Mouse (Mus musculus) kidney, postnatal 0 days (tissue): ENCODE results near the gene Dhodh. TPM values are rescaled to one million over a fixed set of nuclear protein-coding genes. Genes with fewer than 3 reads are reported as not detected.

Experiments used
- ATAC-seq: fragments of 200-750 bp; cut with Nextera tagmentation; replicated peaks from 2 replicates; pipeline ENCODE4 v1.8.0; 2017; ENCODE audit warnings: low read depth, moderate number of reproducible peaks, moderate TSS enrichment, moderate library complexity; ENCODE audit not compliant: low FRiP score
- DNase-seq: peaks from one replicate; pipeline ENCODE4 v3.0.0-alpha.2; 2016; ENCODE audit warnings: low spot score
- H3K27ac ChIP-seq: fragments of 300-500 bp; sonication (generic); 2 replicates; pipeline ENCODE4 v1.5.1; 2014; ENCODE audit warnings: mild to moderate bottlenecking
- H3K27me3 ChIP-seq: fragments of 300-500 bp; sonication (generic); 2 replicates; pipeline ENCODE4 v1.6.1; 2014; ENCODE audit warnings: low read length, mixed read lengths; ENCODE audit not compliant: insufficient read depth
- H3K36me3 ChIP-seq: fragments of 300-500 bp; sonication (generic); 2 replicates; pipeline ENCODE4 v1.6.1; 2014; ENCODE audit warnings: low read length, mixed read lengths; ENCODE audit not compliant: insufficient read depth
- H3K4me1 ChIP-seq: fragments of 300-500 bp; sonication (generic); replicated peaks from 2 replicates; pipeline ENCODE4 v1.6.1; 2014; ENCODE audit warnings: antibody characterized with exemption, low read length, mixed read lengths; ENCODE audit not compliant: insufficient read depth
- H3K4me2 ChIP-seq: fragments of 300-500 bp; sonication (generic); 2 replicates; pipeline ENCODE4 v1.6.1; 2014; ENCODE audit warnings: mild to moderate bottlenecking, low read length, moderate library complexity, mixed read lengths
- H3K4me3 ChIP-seq: fragments of 300-500 bp; sonication (generic); replicated peaks from 2 replicates; pipeline ENCODE4 v1.5.1; 2014; ENCODE audit warnings: low read depth, low read length
- H3K9ac ChIP-seq: fragments of 300-500 bp; sonication (generic); 2 replicates; pipeline ENCODE4 v1.6.1; 2014; ENCODE audit warnings: low read depth, low read length
- H3K9me3 ChIP-seq: fragments of 300-500 bp; sonication (generic); replicated peaks from 2 replicates; pipeline ENCODE4 v1.6.1; 2016; ENCODE audit warnings: low read length, inconsistent platforms, mixed read lengths
- CTCF ChIP-seq: IDR thresholded peaks from 2 replicates; pipeline ENCODE4 v1.5.1; 2016; ENCODE audit warnings: antibody characterized with exemption, low read depth, mild to moderate bottlenecking, moderate library complexity
- WGBS: fragments of 180-500 bp; shearing (Covaris S2); extraction: QIAGEN DNeasy Blood & Tissue Kit; methylation state at CpG from one replicate; pipeline ENCODE4 v1.1.7; 2014; 5-methylcytosine and 5-hydroxymethylcytosine counted together
- polyA plus RNA-seq: library from polyadenylated mRNA; unstranded; fragments of >200 nt; fragmentation: Nextera tagmentation; extraction: Ambion mirVana; gene quantifications from 2 replicates; pipeline ENCODE4 v1.2.1, GENCODE M21; 2015

Gene Dhodh
- polyA plus RNA-seq, 1 experiment from 2014 or later = 30.6 TPM

DNA sequence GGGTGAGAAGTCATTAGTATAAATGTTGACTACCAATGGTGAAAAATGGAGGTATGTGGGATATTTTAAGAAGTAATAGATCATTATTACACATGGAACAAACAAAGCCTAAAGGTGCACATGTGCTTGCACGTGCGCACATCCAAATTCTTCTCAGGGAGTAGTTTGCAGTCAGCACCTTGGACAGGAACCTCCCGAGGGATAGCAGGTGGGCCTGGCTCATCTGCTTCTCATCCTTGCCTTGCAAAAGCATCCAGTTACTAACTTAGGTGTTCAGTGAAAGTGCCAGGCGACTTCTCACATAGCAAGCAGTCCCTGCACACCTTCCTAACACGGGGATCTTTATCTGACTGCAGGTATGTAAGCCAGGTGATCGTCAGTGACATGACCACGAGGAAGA is 31.9 kb upstream of the Dhodh start:
- Histone ChIP-seq H3K27me3 (no peaks in the 10 kb centered on the region), H3K9ac (no peak overlapping the region), H3K36me3 (no peaks in the 10 kb centered on the region), H3K9me3 (no peaks in the 10 kb centered on the region), H3K27ac (no peak overlapping the region), H3K4me3 (no peak overlapping the region), H3K4me1 (no peaks in the 10 kb centered on the region), H3K4me2 (no peak overlapping the region)
- DNase-seq = peak; percentile 3
- no peak for TF ChIP-seq CTCF
- no peak for ATAC-seq
- 57% methylated on average over 7 of the region's 7 CpGs for WGBS

GRCm38 (mm10) chr8:109638851-109639250 is 30.4 kb upstream of the Dhodh start:
- no peak overlapping the region for H3K27ac ChIP-seq
- no peak overlapping the region for H3K4me2 ChIP-seq
- no peaks in the 10 kb centered on the region for H3K4me1 ChIP-seq
- H3K9ac ChIP-seq = no peak overlapping the region
- WGBS = 75% methylated on average over 5 of the region's 5 CpGs
- ATAC-seq (no peak), DNase-seq (no peak)
- H3K9me3 ChIP-seq = no peaks in the 10 kb centered on the region
- no peaks in the 10 kb centered on the region for H3K27me3 ChIP-seq
- no peak overlapping the region for H3K4me3 ChIP-seq
- no peak for TF ChIP-seq CTCF
- no peaks in the 10 kb centered on the region for H3K36me3 ChIP-seq

DNA sequence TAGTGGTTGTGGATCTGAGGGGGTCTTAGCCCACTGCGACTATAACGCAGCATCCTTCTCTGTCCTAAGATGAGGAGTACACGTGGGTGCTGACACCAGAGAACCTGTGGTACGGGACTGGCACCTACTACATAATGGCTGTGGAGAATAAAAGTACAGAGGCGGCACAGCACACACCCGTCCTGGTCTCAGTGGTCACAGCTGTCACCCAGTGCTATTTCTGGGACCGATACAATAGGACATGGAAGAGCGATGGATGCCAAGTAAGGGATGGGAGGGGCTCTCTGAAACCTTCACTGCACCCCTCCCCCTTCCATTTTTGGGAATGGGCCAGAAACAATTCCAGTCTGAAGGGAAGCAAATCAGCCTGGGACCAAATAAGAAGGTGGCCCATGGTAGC is 26.7 kb upstream of the Dhodh start:
- ATAC-seq = no peak
- Histone ChIP-seq H3K4me3 (no peak overlapping the region), H3K9ac (no peak overlapping the region), H3K4me1 (no peaks in the 10 kb centered on the region), H3K27ac (no peak overlapping the region), H3K9me3 (no peaks in the 10 kb centered on the region), H3K36me3 (no peaks in the 10 kb centered on the region), H3K4me2 (no peak overlapping the region), H3K27me3 (no peaks in the 10 kb centered on the region)
- TF ChIP-seq CTCF = no peak
- WGBS = 94% methylated on average over 8 of the region's 8 CpGs
- no peak for DNase-seq

DNA sequence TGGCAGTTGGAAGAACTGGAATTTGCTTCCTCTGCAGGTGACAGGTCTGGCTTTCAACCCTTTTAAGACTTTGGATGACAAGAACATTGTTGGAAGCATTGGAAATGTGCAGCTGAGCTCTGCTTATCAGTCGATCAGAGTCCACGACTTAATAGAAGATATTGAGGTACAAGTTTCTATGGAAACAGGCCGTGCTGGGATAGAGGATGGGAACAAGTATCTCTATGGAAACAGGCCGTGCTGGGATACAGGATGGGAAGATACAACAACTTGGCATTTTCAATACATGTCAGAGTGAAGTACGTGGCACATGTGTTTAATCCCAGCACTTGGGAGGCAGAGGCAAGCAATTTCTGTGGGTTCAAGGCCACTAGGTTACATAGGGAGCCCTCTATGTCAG is 24.0 kb upstream of the Dhodh start:
- Histone ChIP-seq H3K4me1 (no peaks in the 10 kb centered on the region), H3K4me2 (no peak overlapping the region), H3K27ac (no peak overlapping the region), H3K36me3 (no peaks in the 10 kb centered on the region), H3K27me3 (no peaks in the 10 kb centered on the region), H3K4me3 (no peak overlapping the region), H3K9me3 (no peaks in the 10 kb centered on the region), H3K9ac (no peak overlapping the region)
- no peak for DNase-seq
- 84% methylated on average over 5 of the region's 5 CpGs for WGBS
- no peak for ATAC-seq
- no peak for TF ChIP-seq CTCF

- ATAC-seq (no peak), DNase-seq (no peak)
- Histone ChIP-seq H3K36me3 (no peaks in the 10 kb centered on the region), H3K9me3 (no peaks in the 10 kb centered on the region), H3K27ac (no peak overlapping the region), H3K9ac (no peak overlapping the region), H3K4me3 (no peak overlapping the region), H3K27me3 (no peaks in the 10 kb centered on the region), H3K4me1 (no peaks in the 10 kb centered on the region), H3K4me2 (no peak overlapping the region)
- TF ChIP-seq CTCF = no peak
- 59% methylated on average over 6 of the region's 6 CpGs for WGBS
These were observed 20.2 kb upstream of the Dhodh start for GRCm38 (mm10) chr8:109628638-109629037.

DNA sequence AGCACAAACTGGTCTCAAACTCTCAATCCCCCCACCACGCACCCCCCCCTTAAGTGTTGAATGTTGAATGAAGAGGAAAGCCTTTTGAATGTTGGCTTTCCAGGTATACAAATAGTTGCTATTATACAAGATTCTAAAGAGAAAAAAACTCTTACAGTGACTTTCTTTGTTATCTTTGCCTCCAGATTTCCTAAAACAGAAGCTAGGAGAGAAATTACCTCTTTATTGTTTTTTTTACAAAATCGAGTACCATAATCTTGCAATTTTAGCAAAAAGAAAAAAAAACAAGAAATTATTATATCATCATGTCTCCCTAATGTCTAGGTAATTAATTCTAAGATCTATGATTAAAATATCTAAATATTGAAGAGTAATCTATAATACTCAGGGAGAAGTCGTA is 7.1 kb upstream of the Dhodh start:
- 87% methylated on average over 3 of the region's 3 CpGs for WGBS
- no peaks in the 10 kb centered on the region for H3K9me3 ChIP-seq
- H3K4me1 ChIP-seq = no peaks in the 10 kb centered on the region
- TF ChIP-seq CTCF = no peak
- ATAC-seq (no peak), DNase-seq (no peak)
- no peak overlapping the region for H3K9ac ChIP-seq
- H3K4me2 ChIP-seq = no peak overlapping the region
- no peaks in the 10 kb centered on the region for H3K27me3 ChIP-seq
- no peak overlapping the region for H3K4me3 ChIP-seq
- H3K27ac ChIP-seq = no peak overlapping the region
- no peaks in the 10 kb centered on the region for H3K36me3 ChIP-seq
